Mouse (Mus musculus) CH12F3 (cell line): ENCODE results near the gene Krtap4-13.
"Not testable (repeated sequence)": the region's sequence is repeated elsewhere in the genome, so short reads cannot be mapped to it uniquely, and the experiment has no call there.

Source experiments
- in situ Hi-C: fragments of 300-500 bp; cut with MboI; formaldehyde crosslinking; loops from 2 replicates; pipeline ENCODE4 v1.14.3; 2020; ENCODE audit warnings: low sequenced_read_pairs

Gene Krtap4-13

DNA sequence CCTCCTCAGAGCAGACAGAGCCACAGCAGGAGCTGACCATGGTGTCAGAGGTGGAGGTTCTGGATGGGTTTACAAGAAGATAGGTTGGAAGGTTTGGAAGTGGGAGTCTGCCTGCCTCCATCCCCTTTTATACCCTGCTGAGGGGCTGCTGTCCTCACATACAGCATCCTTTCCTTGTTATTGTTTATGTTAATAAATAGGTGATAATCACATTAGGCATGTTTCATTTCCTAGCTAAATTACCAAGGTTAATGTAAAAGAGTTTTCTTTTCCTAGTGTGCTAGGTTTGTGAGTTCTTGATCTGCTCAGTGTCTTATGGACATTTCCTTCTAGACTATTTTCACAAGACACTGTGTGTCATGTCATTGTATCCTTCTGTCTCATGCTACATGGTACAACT is at the start of gene Krtap4-13:
Gene Krtap4-13, minus strand, starts transcription at position 101 of the 400 bp plus-strand sequence.
- in situ Hi-C loops = not testable (repeated sequence)

DNA sequence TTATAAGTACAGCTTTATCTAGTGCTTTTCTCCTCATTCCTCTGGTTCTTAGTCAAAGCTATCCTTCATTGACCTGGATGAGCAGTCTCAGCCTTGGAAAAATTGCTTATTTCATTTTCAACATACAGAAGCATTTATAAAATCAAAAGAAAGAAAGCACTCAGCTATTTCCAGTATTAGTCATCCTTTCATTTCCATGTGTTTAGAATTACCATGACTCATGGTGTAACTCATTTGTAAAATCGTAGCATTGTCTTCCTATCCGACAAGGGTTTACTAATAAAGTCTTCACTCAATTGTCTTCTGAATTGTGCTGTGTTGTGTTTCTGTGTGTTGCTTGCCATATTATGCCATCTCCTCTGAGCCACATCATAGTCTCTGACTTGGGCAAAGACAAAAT is 49.1 kb upstream of the Krtap4-13 start:
- in situ Hi-C loops = no loop called here

DNA sequence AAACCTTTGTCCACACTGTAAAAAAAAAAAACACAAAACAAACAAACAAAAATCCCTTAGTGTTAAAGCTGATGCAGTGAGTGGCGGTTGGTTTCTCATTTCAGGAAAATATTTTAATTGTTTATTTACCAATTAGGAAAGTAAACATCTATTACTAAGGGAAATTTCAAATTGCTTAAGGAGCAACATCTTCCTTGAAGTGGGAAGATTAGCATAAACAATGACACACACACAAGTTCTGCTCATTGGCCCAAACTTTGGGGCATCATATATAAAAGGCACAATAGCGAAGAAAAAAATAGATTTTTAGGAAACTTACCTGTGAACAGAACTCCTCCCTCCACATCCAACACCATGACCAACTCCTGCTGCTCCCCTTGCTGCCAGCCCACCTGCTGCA is 47.9 kb upstream of the Krtap4-13 start, which contains the start of gene Gm11568:
Gene Gm11568, plus strand, starts transcription at position 301 of the 400 bp plus-strand sequence.
- in situ Hi-C loops = no loop called here

DNA sequence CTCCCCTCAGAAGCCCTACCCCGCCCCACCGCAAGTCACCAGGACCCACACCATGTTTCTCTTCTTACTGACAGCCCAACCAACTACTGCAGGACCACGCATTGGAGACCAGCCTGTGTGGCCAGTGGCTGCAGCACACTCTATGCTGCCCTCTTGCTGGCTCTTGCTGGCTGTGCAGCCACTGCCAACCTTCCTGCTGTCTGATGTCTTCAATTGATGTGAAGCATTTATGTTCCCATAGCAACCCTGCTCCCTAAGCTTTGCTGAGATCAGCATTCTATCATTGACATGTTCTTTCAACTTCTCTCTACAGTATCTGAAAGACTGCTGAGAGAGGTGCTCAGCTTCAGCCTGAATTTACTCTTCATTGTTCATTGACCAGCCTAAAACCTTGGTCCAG is 44.4 kb upstream of the Krtap4-13 start:
- in situ Hi-C loops = no loop called here

DNA sequence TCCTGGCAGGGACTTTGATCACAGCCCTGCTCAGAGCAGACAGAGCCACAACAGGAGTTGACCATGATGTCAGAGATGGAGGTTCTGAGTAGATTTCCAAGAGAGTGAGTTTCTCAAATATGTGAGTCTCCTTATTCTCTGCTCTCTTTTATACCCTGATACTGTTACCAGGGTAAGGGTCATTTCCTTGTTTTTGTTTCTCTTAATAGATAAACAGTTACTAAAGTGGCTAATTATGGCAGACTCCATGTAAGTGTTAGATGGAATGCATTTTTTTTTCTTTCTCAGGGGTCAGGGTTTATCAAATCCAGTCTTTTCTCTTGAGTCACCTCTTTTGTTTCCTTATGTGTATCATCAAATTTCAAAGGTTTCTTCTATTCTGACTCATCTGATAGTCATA is 41.8 kb upstream of the Krtap4-13 start, which contains the start of gene Krtap4-16:
Gene Krtap4-16, minus strand, starts transcription at position 101 of the 400 bp plus-strand sequence.
- in situ Hi-C loops = no loop called here

DNA sequence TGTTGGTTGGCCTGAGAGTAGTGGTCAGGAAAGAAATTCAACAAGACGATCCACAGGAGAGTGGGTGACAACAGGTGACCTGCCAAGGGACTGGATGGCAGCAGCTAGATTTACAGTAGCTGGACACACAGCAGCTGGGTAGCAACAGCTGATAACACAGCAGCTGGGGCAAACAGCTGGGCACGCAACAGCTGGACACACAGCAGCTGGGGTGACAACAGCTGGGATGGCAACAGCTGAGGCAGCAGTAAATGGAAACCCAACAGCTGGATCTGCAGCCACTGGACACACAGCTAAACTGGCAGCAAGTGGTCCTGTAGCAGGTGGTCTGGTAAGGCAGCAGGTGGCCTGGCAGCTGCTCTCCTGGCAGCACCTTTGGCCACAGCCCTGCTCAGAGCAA is 37.1 kb upstream of the Krtap4-13 start:
- in situ Hi-C loops = no loop called here

DNA sequence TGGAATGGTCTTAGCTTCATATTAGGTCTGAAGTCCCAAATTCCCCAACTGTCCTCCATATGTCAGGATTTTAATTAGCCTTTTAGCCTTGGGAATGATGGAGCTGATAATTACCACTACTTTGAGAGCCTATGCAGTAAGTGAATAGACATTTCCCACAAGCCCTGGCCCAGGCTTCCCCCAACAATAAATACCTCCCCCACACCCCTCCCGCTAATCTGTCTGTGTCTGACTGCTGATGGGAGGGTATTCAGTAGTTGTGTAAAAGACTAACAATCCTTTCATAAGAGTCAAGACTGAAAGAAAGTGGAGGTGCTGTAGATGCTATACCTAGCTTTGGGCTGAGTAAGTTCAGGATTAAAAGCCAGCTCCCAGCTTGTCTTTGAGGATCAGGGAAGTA is 32.5 kb upstream of the Krtap4-13 start:
- in situ Hi-C loops = no loop called here

DNA sequence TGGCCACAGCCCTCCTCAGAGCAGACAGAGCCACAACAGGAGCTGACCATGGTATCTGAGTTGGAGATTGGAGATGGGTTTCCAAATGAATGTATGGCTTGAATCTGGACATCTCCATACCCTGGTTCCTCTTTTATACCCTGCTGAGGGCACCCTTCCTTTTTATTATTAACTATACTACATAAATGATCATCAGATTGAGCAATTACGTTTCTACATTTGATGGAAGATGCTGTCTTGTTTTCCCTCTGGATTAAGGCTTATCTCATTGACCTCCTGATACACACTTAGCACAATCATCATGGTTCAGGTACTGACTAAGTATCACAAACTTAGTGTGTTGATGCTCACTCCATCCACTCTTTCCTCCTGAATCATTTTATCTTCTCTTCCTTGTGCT is 28.3 kb upstream of the Krtap4-13 start, which contains the start of gene 2300003K06Rik:
Gene 2300003K06Rik, minus strand, starts transcription at position 101 of the 400 bp plus-strand sequence.
- in situ Hi-C loops = no loop called here

DNA sequence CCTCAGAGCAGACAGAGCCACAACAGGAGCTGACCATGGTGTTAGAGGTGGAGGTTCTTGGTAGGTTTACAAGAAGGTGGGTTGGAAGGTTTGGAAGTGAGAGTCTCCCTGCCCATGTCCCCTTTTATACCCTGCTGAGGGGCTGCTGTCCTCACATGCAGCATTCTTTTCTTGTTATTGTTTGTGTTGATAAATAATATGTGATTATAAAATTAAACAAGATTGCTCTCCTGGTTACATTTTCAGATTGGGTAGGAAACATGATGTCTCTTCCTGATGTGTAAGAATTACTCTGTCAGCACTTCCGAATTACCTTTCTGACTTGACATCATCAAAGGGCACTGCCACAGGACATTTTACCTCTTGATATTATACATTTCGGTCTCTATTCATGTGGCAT is 5.9 kb upstream of the Krtap4-13 start, which contains the start of gene Gm11564:
Gene Gm11564, minus strand, starts transcription at position 101 of the 400 bp plus-strand sequence.
- in situ Hi-C loops = not testable (repeated sequence)

DNA sequence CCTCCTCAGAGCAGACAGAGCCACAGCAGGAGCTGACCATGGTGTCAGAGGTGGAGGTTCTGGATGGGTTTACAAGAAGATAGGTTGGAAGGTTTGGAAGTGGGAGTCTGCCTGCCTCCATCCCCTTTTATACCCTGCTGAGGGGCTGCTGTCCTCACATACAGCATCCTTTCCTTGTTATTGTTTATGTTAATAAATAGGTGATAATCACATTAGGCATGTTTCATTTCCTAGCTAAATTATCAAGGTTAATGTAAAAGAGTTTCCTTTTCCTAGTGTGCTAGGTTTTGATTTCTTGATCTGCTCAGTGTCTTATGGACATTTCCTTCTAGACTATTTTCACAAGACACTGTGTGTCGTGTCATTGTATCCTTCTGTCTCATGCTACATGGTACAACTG is 5.3 kb downstream of the Krtap4-13 start, which contains the start of gene Gm11554:
Gene Gm11554, minus strand, starts transcription at position 101 of the 400 bp plus-strand sequence.
- in situ Hi-C loops = not testable (repeated sequence)

DNA sequence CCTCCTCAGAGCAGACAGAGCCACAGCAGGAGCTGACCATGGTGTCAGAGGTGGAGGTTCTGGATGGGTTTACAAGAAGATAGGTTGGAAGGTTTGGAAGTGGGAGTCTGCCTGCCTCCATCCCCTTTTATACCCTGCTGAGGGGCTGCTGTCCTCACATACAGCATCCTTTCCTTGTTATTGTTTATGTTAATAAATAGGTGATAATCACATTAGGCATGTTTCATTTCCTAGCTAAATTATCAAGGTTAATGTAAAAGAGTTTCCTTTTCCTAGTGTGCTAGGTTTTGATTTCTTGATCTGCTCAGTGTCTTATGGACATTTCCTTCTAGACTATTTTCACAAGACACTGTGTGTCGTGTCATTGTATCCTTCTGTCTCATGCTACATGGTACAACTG is 10.9 kb downstream of the Krtap4-13 start, which contains the start of gene Gm11569:
Gene Gm11569, minus strand, starts transcription at position 101 of the 400 bp plus-strand sequence.
- in situ Hi-C loops = not testable (repeated sequence)

DNA sequence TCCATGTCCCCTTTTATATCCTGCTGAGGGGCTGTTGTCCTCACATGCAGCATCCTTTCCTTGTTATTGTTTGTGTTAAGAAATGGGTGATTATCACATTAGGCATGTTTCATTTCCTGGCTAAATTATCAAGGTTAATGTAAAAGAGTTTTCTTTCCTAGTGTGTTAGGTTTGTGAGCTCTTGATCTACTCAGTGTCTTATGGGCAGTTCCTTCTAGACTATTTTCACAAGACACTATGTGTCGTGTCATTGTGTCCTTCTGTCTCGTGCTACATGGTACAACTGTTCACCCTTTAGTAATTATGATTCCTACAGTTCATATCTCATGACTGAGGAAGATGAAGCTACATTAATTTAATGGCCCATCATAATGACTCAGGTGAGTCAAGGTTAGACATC is 16.3 kb downstream of the Krtap4-13 start, which contains the start of gene Gm11596:
Gene Gm11596, minus strand, starts transcription at position 101 of the 400 bp plus-strand sequence.
- in situ Hi-C loops = no loop called here

DNA sequence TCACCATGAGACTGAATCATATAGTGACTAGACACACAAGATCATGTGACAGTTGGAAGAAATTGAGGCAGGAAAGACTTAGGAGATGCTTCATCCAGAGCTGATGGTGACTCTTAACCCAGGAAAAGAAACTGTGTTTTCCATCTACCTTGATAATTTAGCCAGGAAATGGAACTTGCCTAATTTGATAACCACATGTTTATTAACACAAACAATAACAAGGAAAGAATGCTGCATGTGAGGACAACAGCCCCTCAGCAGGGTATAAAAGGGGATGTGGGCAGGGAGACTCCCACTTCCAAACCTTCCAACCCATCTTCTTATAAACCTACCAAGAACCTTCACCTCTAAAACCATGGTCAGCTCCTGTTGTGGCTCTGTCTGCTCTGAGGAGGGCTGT is 24.8 kb downstream of the Krtap4-13 start, which contains the start of gene Krtap4-9:
Gene Krtap4-9, plus strand, starts transcription at position 301 of the 400 bp plus-strand sequence.
- in situ Hi-C loops = not testable (repeated sequence)

DNA sequence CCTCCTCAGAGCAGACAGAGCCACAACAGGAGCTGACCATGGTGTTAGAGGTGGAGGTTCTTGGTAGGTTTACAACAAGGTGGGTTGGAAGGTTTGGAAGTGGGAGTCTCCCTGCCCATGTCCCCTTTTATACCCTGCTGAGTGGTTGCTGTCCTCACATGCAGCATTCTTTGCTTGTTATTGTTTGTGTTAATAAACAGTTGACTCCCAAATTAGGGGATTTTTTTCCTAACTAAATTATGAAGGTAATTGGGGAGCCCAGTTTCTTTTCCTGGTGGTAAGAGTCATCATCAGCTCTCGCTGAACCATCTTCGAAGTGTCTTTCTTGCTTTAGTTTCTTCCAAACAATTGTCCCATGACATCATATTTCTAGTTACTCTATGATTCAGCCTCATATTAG is 29.1 kb downstream of the Krtap4-13 start, which contains the start of gene Krtap4-8:
Gene Krtap4-8, minus strand, starts transcription at position 101 of the 400 bp plus-strand sequence.
- in situ Hi-C loops = no loop called here

DNA sequence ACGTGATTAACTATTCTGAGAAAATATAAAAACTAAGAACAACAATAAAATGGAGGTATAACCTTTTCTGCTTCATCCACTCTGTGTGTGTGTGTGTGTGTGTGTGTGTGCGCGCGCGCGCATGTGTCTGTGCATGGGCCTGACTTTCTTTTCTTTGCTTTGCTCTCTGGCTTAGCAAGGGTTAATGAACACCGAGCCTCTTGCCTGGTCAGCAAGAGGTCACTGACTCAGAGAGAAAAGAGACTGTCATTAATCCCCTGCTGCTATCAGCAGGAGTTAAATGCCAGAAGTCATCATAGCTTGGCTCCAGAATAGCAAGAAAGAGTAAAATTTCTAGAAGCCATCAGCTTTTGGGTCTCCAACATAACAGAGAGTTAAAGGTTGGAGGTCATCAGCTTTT is 31.3 kb downstream of the Krtap4-13 start:
- in situ Hi-C loops = no loop called here

DNA sequence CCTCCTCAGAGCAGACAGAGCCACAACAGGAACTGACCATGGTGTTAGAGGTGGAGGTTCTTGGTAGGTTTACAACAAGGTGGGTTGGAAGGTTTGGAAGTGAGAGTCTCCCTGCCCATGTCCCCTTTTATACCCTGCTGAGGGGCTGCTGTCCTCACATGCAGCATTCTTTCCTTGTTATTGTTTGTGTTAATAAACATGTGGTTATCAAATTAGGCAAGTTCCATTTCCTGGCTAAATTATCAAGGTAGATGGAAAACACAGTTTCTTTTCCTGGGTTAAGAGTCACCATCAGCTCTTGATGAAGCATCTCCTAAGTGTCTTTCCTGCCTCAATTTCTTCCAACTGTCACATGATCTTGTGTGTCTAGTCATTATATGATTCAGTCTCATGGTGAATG is 36.9 kb downstream of the Krtap4-13 start, which contains the start of gene Gm11595:
Gene Gm11595, minus strand, starts transcription at position 101 of the 400 bp plus-strand sequence.
- in situ Hi-C loops = not testable (repeated sequence)

DNA sequence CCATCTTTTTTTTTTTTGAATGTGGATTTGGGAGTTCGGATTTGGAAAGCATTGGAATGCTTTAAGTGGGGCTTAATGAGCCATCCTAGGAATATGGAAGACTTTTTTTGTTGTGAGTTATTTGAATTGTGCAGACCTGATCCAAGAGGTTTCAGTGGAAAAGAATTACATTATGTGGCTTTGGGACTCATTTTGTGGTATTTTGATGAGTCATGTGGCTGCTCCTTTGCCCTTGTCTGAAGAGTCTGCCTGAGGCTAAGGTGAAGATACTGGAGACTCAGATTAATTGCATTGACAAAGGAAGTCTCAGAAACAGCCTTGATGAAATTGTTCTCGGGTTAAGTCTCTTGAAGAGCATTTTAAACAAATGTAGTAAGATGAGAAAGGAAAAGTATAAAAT is 41.3 kb downstream of the Krtap4-13 start:
- in situ Hi-C loops = no loop called here
